In genomic region chr11:103997385-103997784, GRCm38 (mm10) we compare ENCODE assay signal across 9 mouse cellular contexts. TPM values are rescaled to one million over a fixed set of nuclear protein-coding genes. Genes with fewer than 3 reads are reported as not detected.
A peak's percentile ranks its signal among the peaks of the same experiment; 100 is the strongest.
DNase-seq lines count a peak whose midpoint lies in the region; ATAC-seq and TF ChIP-seq lines count a peak whose summit lies in the region.
"Had no signal": no experiment of that assay in that cellular context is flagged by ENCODE, and none has a peak within 500 bp of the region (broad histone marks: within the 10 kb centered on the region; RNA-seq: fewer than 3 reads in every experiment).

No protein-coding gene starts in this region.

- DNase-seq in liver = peak; percentile 66
- peak; percentile 78 for DNase-seq in adrenal gland, postnatal 25 days
- peak; percentile 77 for DNase-seq in embryo, embryonic 9.5 days (ENCODE audit: extremely low spot score)
- DNase-seq in induced T-regulatory cell, adult 2 months (ENCODE audit: low read depth) = peak; percentile 67
- DNase-seq in limb, embryonic 14.5 days (ENCODE audit: low spot score) = peak; percentile 50
- DNase-seq in ovary, postnatal 36 days (ENCODE audit: low spot score) = peak; percentile 59
- peak; percentile 40 for DNase-seq in thymus, postnatal 25 days

- no peak for ATAC-seq in liver, embryonic 12.5 days
- no peak for ATAC-seq in limb, embryonic 14.5 days (ENCODE audit: low FRiP score, low read depth)

- no peaks in the 10 kb centered on the region; the same call in 1 of the 2 replicates for H3K27me3 ChIP-seq in liver, embryonic 12.5 days (replicated peaks)
- no peaks in the 10 kb centered on the region for H3K27me3 ChIP-seq in limb, embryonic 14.5 days (ENCODE audit: control insufficient read depth, insufficient read depth, low read length)

- no peak overlapping the region for H3K4me2 ChIP-seq in liver, embryonic 12.5 days
- no peak overlapping the region for H3K4me2 ChIP-seq in limb, embryonic 14.5 days (replicated peaks; ENCODE audit: low read depth, low read length, severe bottlenecking)
- H3K4me2 ChIP-seq: heart, embryonic 13.5 days had no signal

- no peaks in the 10 kb centered on the region for H3K4me1 ChIP-seq in liver, embryonic 12.5 days
- no peaks in the 10 kb centered on the region for H3K4me1 ChIP-seq in limb, embryonic 14.5 days (ENCODE audit: control insufficient read depth, insufficient read depth, low read length)
- H3K4me1 ChIP-seq: heart, embryonic 13.5 days had no signal

- no peak for TF ChIP-seq POLR2A in limb, embryonic 14.5 days (IDR thresholded peaks at IDR 0.05; ENCODE audit: borderline replicate concordance, extremely low read depth, insufficient read depth, insufficient read length)

- H3K36me3 ChIP-seq in liver, embryonic 12.5 days = no peaks in the 10 kb centered on the region
- no peaks in the 10 kb centered on the region for H3K36me3 ChIP-seq in limb, embryonic 14.5 days (ENCODE audit: control insufficient read depth, insufficient read depth, low read length)
- H3K36me3 ChIP-seq: heart, embryonic 13.5 days had no signal

- WGBS in liver, embryonic 12.5 days (ENCODE audit: insufficient replicate concordance) = 11% methylated on average over 5 of the region's 5 CpGs
- 14% methylated on average over 5 of the region's 5 CpGs for WGBS in limb, embryonic 14.5 days

- no peak overlapping the region for H3K4me3 ChIP-seq in liver, embryonic 12.5 days
- H3K4me3 ChIP-seq in limb, embryonic 14.5 days (replicated peaks; ENCODE audit: low read length) = no peak overlapping the region
- H3K4me3 ChIP-seq: heart, embryonic 13.5 days had no signal

- no peak overlapping the region for H3K27ac ChIP-seq in liver, embryonic 12.5 days
- no peak overlapping the region for H3K27ac ChIP-seq in limb, embryonic 14.5 days (replicated peaks; ENCODE audit: low read depth, low read length)
- H3K27ac ChIP-seq: heart, embryonic 13.5 days had no signal

- H3K9ac ChIP-seq in liver, embryonic 12.5 days = no peak overlapping the region
- no peak overlapping the region for H3K9ac ChIP-seq in limb, embryonic 14.5 days (ENCODE audit: low read depth, low read length, severe bottlenecking)
- H3K9ac ChIP-seq: heart, embryonic 13.5 days had no signal

- no peaks in the 10 kb centered on the region for H3K9me3 ChIP-seq in liver, embryonic 12.5 days (replicated peaks)
- H3K9me3 ChIP-seq in limb, embryonic 14.5 days (ENCODE audit: control insufficient read depth, low read length) = no peaks in the 10 kb centered on the region
- H3K9me3 ChIP-seq: heart, embryonic 13.5 days had no signal

RNA-seq across cellular contexts. Expression of gene Arf2, which starts 30.8 kb away (rescaled TPM):
- 22.7 and 24.5 TPM in 2 replicates for polyA plus RNA-seq in liver, embryonic 12.5 days (2016; fragmentation: Nextera tagmentation; extraction: Ambion mirVana)
- 38.2 and 38.3 TPM in 2 replicates for total RNA-seq in adrenal gland, postnatal 25 days (2021)
- polyA plus RNA-seq in limb, embryonic 14.5 days (2012; rRNA removed) = 47.0 and 52.7 TPM in 2 replicates
- 75.2 and 78.7 TPM in 2 replicates for polyA plus RNA-seq in limb, embryonic 14.5 days (2014; fragmentation: Nextera tagmentation; extraction: Ambion mirVana)

RNA-seq across cellular contexts. Expression of gene Nsf, which starts 43.5 kb away (rescaled TPM):
- polyA plus RNA-seq in liver, embryonic 12.5 days (2016; fragmentation: Nextera tagmentation; extraction: Ambion mirVana) = 39.9 and 40.6 TPM in 2 replicates
- 83.0 and 104 TPM in 2 replicates for total RNA-seq in adrenal gland, postnatal 25 days (2021)
- 33.5 and 39.7 TPM in 2 replicates for polyA plus RNA-seq in limb, embryonic 14.5 days (2012; rRNA removed)
- 43.6 and 44.9 TPM in 2 replicates for polyA plus RNA-seq in limb, embryonic 14.5 days (2014; fragmentation: Nextera tagmentation; extraction: Ambion mirVana)
